Mouse (Mus musculus) brain, embryonic 14.5 days (tissue): ENCODE measurements around the gene Hmces. TPM values are rescaled to one million over a fixed set of nuclear protein-coding genes. Genes with fewer than 3 reads are reported as not detected.

Experiments
- DNase-seq: peaks from one replicate; pipeline ENCODE4 v3.0.0-alpha.2; 2011; ENCODE audit warnings: low read depth
- CTCF ChIP-seq: fragments of 200-500 bp; IDR thresholded peaks from 2 replicates; pipeline ENCODE4 v1.5.1; 2012; ENCODE audit warnings: inconsistent platforms, mild to moderate bottlenecking, moderate library complexity, borderline replicate concordance; ENCODE audit not compliant: insufficient read depth, insufficient read length; ENCODE audit errors: extremely low read depth
- POLR2A ChIP-seq: fragments of 200-500 bp; IDR thresholded peaks from 2 replicates; pipeline ENCODE4 v1.6.1; 2012; ENCODE audit warnings: mild to moderate bottlenecking, inconsistent platforms, borderline replicate concordance; ENCODE audit not compliant: poor library complexity, insufficient read depth, insufficient read length, severe bottlenecking; ENCODE audit errors: extremely low read depth
- polyA plus RNA-seq: library from polyadenylated mRNA; depleted of rRNA; stranded (reverse); fragments of >200 nt; gene quantifications from 2 replicates; pipeline ENCODE4 v1.2.3, GENCODE M21; 2012; rRNA removed

Gene Hmces
- 35.5 and 38.2 TPM in 2 replicates for polyA plus RNA-seq

- no peak for TF ChIP-seq CTCF
- peak; percentile 41; the same call in 1 of the 2 replicates for TF ChIP-seq POLR2A
- peak; percentile 84 for DNase-seq
Measured at GRCm38 (mm10) chr6:87913661-87914325, at the start of gene Hmces. Gene Hmces (plus strand): TSS chr6:87913935.

DNA sequence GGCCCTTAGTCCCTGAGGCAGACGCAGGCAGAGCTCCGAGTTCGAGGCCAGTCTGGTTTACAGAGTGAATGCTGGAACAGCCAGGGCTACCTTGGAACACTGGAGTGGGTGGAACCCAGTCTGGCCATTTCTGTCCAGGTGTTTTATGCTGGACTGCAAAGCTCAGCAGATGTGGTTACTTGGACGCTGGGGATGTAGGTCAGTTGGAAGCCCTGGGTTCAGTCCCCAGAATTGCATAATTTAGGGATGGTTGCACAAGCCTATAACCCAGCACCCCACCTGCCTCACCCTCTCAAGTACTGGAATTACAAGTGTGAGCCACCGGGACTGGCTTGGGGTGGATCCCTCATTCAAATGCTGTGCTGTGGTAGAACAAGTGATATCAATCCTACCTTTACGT, 47.5 kb upstream of the Hmces start:
- no peak for DNase-seq
- no peak for TF ChIP-seq CTCF
- no peak for TF ChIP-seq POLR2A

DNA sequence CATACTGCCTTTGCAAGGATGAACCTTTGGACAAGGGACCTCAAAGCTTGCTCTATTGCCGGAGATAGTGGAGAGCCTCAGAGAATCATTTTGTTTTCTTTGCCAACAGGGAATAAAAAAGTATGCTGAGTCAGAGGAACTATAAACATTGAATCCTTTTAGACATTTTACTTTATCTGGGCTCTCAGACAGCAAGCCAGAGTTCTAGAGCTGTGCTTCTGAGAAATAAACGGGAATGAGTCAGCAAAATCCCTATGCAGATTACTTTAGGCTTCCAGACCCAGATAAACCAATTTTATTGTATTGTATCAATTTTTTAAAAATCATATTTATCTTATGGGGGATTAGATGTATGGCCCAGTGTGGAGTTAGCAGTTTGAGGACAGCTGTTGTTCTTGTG, 46.5 kb upstream of the Hmces start:
- TF ChIP-seq POLR2A = no peak
- TF ChIP-seq CTCF = no peak
- DNase-seq = no peak

DNA sequence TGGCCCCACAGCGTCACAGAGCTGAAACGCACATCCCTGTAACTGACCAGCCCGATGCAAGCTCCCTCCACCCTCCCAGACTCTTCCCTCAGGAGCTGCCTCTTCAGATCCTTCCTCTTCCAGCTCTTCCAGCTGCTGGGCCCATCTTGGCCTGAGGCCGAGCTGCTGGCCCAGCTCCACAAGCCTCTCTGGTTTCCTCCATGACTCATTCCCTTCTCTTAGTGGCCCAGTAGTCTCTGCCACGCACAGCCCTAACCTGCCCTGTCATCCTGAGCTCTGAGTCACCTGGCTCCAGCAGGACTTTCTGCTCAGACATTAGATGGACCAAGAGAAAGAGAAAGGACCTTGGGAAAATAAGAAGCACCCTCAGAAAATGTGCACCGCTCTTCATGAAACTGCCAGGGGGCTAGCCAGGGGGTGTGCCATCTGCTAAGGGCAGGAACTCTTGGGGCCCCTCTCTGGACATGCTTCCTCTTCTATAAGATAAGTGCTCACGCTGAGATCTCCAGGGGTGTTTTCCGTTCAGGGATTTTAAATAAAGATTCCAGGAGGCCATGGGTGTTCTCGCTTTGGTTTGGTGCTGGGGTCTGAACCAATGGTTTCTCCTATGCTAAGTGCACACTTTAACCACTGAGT, 44.7 kb upstream of the Hmces start:
- no peak for TF ChIP-seq POLR2A
- no peak for TF ChIP-seq CTCF
- no peak for DNase-seq

GRCm38 (mm10) chr6:87870440-87870839, 43.3 kb upstream of the Hmces start:
- TF ChIP-seq POLR2A (no peak), CTCF (no peak)
- no peak for DNase-seq

DNA sequence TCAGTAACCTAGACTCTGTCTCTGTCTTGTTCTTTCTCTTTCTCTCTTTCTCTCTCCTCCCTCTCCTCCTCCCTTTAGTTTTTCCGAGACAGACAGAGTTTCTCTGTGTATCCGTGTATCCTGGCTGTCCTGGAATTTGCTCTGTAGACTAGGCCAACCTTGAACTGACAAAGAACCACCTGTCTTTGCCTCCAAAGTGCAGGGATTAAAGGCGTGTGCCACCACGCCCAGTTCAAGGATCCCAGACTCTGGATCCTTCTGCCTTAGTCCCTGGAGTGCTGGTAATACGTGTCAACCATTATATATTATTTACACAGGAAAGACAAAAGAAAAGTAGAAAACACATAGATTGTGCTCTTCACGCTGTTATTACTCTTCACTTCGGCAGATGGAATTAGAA, 42.5 kb upstream of the Hmces start:
- TF ChIP-seq POLR2A (no peak), CTCF (no peak)
- no peak for DNase-seq

- TF ChIP-seq POLR2A (no peak), CTCF (no peak)
- DNase-seq = no peak
Measured at GRCm38 (mm10) chr6:87873104-87873503, 40.6 kb upstream of the Hmces start.

- DNase-seq = no peak
- TF ChIP-seq CTCF (no peak), POLR2A (no peak)
Measured at GRCm38 (mm10) chr6:87873963-87874362, 39.8 kb upstream of the Hmces start.

DNA sequence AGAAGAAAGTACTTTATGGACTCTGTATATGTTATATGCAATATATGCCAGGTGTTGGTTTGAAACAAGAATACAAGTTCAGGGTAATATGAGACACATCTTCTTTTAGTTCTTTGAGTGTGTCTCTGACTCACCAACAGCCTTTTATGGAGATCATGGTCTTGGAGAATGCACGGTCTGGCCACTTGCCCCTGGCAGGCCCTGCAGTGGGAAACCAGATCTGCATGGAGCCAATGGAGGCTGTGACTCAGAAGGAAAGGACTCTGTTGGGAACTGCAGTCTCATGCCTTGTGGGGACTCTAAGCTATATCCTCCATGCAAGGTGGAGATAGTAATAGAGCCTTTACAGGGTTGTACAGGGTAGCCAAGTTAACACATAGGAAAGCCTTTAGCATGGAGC, 38.7 kb upstream of the Hmces start:
- TF ChIP-seq CTCF (no peak), POLR2A (no peak)
- no peak for DNase-seq

- TF ChIP-seq CTCF (no peak), POLR2A (no peak)
- DNase-seq = no peak
Measured at GRCm38 (mm10) chr6:87875562-87875961, 38.2 kb upstream of the Hmces start.

DNA sequence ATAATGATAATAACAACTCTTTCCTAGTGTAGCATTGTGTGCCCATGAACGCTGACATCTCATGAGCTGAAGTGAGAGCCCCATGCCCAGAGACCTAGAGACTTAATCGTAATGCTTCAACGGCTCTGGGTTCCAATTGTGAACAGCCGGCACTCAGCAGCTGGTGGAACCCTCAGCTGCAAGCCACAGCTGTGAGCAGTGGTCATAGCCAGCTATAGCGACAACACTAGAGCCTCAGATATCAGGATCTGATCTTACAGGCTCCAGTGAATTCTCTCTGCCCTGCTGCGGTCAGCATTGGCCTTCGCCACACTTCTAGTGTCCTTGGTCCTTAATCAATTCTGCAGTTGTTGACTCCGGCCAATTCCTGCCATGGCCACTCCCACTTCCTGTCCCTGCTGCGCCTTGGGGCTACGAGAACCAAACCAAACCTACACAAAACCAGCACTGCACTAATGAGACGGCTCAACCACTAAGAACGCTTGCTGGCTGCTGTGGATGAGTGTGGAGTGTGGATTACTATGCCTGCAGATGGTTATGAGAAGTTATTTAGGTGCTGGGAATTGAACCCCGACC, 37.6 kb upstream of the Hmces start:
- no peak for DNase-seq
- no peak for TF ChIP-seq CTCF

DNA sequence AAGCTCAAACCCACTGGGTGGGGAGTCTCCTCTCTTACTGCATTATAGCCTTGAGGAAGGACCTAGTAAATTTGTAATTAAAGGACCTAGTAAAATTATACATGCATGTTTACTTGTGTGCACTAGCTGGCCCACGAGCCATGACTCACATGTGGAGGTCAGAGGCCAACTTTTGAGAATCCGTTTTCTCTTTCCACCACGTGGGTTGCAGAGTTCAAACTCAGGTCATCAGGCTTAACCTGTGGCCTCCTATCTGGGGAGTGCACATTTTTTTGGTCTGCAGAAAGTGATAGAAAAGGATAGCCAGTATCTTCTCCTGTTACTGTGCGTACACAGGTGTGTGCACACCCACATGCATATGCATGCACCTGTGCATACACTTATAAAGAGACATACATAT, 34.7 kb upstream of the Hmces start:
- TF ChIP-seq POLR2A (no peak), CTCF (no peak)
- no peak for DNase-seq
